Mouse (Mus musculus): ENCODE results near the gene Fam162a.
A peak's percentile ranks its signal among the peaks of the same experiment; 100 is the strongest.
"Not testable (repeated sequence)": the region's sequence is repeated elsewhere in the genome, so short reads cannot be mapped to it uniquely, and the experiment has no call there.

Gene Fam162a

DNA sequence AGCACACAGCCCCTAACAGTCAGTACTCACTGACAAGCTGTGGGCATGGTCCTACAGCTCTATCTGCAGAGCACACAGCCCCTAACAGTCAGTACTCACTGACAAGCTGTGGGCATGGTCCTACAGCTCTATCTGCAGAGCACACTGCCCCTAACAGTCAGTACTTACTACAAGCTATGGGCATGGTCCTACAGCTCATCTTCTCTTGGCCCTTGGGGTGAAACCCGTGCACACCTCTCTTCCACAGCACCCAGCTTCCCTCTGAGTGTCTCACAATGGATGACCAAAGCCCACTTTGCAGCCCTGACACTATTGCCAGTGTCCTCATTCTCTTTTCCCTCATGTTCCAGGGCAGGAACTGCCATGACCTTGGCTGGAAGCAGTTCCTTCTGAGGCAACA lies 8.9 kb downstream of the Fam162a start:
- not testable (repeated sequence) for DNase-seq (ENCODE audit: extremely low spot score)

DNA sequence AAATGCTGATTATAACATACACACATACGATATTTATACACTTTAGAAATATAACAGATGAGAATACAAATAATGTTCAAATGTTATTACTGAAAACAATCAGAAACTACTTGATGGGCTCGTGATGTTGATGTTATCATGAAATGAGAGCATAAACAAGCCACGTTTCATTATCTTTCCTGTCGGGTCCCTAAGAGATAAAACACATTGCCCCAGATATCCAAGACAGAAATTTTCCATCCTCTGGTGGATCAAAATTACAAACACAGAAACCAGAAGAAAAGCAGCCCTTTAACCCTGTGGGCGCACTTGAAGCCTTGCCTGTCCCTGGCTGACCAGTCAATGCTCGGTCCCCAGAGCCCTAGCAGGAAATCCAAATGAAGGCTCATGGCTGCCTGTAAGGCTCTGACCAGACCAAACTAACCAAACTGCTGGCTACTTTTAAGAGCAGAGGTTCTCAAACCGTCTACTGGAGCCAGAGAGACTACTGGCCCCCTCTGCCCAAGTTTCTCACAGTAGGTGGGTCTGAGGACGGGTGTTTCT lies 13.4 kb downstream of the Fam162a start:
- no peak for DNase-seq (ENCODE audit: extremely low spot score)

DNA sequence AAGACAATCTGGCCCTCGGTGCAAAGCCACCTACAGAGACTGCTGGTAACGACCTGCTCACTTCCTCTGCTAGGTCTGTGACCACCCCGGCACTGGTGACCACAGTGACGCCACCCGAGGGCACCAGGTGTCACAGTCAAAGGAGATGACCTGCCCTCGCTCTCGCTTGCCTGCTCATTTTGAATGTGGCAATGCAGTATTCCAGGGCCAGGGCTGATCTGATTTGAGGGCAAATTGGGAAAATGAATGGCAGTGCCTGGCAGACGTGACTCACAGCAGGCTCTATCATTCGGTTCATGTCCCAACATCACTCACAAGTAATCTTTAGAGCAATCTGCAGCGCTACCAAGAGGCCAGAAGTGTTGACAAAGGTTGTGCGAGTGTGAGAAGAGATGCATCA lies 15.0 kb downstream of the Fam162a start:
- DNase-seq (ENCODE audit: extremely low spot score): no peak

DNA sequence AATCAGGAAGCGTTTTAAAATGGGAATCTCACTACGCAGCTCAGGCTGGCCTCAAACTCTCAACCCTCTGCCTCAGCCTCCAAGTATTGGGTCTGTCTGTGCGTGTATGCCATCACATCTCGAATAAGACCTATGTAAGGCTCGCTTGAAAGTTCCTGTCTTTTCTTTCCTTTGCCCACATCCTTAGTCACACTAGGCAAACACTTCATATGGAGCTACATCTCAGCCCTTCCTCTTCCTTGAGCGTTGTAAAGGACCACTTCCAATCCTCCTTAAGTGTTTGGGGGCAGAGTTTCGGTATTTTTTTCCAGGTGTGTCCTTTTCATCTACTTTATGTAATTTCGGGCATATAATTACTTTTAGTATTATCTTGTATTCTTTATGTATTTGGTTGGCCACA lies 16.5 kb downstream of the Fam162a start:
- DNase-seq (ENCODE audit: extremely low spot score): no peak

GRCm38 (mm10) chr16:36053524-36054275 lies 17.7 kb downstream of the Fam162a start:
- DNase-seq (ENCODE audit: extremely low spot score): no peak

GRCm38 (mm10) chr16:36051491-36051890 lies 19.9 kb downstream of the Fam162a start:
- no peak for DNase-seq (ENCODE audit: extremely low spot score)

DNA sequence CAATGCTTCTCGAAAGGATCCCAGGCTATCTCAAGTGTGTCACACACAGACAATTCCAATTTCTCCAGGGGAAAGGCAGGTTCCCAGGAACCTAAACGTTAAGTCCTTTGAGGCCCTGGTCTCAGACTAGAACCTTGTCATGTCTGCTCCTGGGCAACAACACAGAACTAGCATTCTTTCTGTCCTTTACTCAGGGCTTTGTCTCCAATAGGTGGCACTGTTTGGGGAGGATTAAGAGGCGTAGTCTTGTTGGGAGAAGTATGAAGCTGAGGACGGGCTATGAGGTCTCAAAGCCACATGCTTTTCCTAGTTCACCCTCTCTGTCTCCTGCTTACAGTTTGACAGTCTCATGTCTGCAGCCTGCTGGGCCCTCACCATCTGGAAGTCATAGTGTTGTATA lies 23.9 kb downstream of the Fam162a start:
- DNase-seq (ENCODE audit: extremely low spot score): no peak

DNA sequence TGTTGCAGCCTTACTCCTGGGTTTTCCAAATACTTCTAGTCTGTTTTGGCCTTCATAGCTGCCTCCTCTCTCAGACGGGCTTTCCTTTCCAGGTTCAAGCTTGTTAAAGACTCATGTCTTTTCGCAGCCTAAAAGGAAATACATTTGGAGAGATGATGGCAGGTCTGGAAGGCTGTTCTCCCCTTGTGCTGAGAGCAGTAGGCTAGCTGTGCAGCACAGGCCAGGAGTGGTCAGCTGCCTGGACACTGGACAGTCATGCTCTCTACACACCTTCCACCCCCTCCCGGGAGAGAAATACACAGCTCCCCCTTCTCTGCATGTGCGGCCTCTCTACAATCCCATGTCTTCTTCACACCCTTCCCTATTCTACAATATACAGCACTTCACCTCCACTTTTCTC lies 27.4 kb downstream of the Fam162a start:
- DNase-seq (ENCODE audit: extremely low spot score): no peak

GRCm38 (mm10) chr16:36043073-36043472 lies 28.3 kb downstream of the Fam162a start:
- DNase-seq (ENCODE audit: extremely low spot score): no peak

- DNase-seq (ENCODE audit: extremely low spot score): no peak
Measured at GRCm38 (mm10) chr16:36041625-36042020, 29.8 kb downstream of the Fam162a start.

DNA sequence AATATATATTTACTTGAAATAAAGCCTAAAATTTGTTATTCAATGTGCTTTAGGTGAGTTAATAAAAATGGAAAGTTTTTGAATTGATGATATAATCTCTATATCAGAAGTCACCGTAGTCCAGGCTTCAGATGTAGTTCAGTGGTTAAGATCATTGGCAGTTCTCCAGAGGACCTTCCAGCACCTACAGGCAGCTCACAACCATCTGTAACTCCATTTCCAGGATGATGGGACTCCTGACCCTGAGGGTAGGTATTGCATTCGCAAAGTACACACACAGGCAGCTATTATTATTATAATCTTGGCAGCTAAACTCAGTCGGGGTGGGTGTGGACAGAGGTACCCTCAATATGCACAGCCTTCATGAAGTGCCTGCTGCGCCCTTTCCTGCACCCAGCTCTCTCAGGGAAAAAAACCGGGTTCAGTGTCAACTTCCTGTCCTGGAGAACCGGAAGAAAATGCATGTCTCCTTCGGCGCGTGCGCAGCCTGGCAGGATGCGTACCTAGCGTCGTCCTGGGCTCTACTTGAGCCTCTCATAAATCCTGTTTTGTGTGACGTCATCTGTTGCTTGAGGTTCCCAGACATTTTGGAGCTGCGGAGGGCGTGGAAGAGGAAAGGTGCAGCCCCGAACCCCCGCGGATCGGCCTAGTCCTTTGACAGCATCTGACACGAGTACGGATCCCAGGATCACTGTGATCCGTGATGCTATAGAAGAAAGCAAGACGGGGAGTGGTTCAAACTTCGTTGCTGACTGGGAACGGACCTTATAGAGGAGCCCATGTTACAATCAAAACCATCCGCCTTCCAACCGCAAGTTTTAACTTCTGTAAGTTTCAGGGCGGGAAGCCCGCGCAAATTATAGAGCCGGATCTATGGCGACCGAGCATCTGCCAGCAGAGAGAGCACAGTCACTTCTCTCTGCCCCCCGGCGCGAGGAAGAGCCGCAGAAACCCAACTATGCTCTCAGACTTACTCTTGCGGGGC lies 30.5 kb downstream of the Fam162a start, which contains the start of gene Wdr5b:
TSS of gene Wdr5b (plus strand) at position 551 of the 985 bp plus-strand sequence.
- DNase-seq (ENCODE audit: extremely low spot score): peak; percentile 86

- DNase-seq (ENCODE audit: extremely low spot score): not testable (repeated sequence)
Measured at GRCm38 (mm10) chr16:36028120-36028519, 43.3 kb downstream of the Fam162a start.

GRCm38 (mm10) chr16:36016335-36016734 lies 55.1 kb downstream of the Fam162a start:
- DNase-seq (ENCODE audit: extremely low spot score): no peak

- DNase-seq (ENCODE audit: extremely low spot score): no peak
Measured at GRCm38 (mm10) chr16:36008396-36008795, 63.0 kb downstream of the Fam162a start.

DNA sequence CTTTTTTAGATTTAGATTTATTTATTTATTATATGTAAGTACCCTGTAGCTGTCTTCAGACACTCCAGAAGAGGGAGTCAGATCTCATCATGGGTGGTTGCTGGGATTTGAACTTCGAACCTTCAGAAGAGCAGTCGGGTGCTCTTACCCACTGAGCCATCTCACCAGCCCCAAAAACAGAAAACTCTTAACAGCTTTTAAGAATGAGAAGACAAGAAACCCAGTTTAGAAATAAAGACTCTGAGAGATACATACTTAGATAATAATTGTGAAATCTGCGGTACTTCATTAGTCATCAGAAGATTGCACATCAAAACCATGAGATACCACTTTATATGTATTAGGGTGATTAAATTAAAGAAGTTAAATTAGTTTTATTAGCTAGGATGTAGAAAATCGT lies 72.5 kb downstream of the Fam162a start:
- not testable (repeated sequence) for DNase-seq (ENCODE audit: extremely low spot score)
